Mouse (Mus musculus): ENCODE measurements around the gene Tbrg4.
A peak's percentile ranks its signal among the peaks of the same experiment; 100 is the strongest.

Gene Tbrg4

GRCm38 (mm10) chr11:6615250-6616205, 10.3 kb downstream of the Tbrg4 start:
- DNase-seq: peak in 1 of 2 experiments; percentile 34

- DNase-seq: no peak
Measured at GRCm38 (mm10) chr11:6605491-6606399, 20.1 kb downstream of the Tbrg4 start, which contains the start of gene Nacad. Gene Nacad (minus strand): TSS chr11:6606053.

- DNase-seq: no peak
Measured at GRCm38 (mm10) chr11:6605021-6605481, 20.8 kb downstream of the Tbrg4 start.

GRCm38 (mm10) chr11:6604604-6604936, 21.3 kb downstream of the Tbrg4 start:
- DNase-seq: no peak

GRCm38 (mm10) chr11:6603887-6604603, 21.8 kb downstream of the Tbrg4 start:
- no peak for DNase-seq

- no peak for DNase-seq
Measured at GRCm38 (mm10) chr11:6603224-6603623, 22.6 kb downstream of the Tbrg4 start.

GRCm38 (mm10) chr11:6602662-6603061, 23.2 kb downstream of the Tbrg4 start:
- no peak for DNase-seq

GRCm38 (mm10) chr11:6601649-6602480, 24.0 kb downstream of the Tbrg4 start:
- no peak for DNase-seq

GRCm38 (mm10) chr11:6600284-6600944, 25.5 kb downstream of the Tbrg4 start:
- DNase-seq: no peak

- no peak for DNase-seq
Measured at GRCm38 (mm10) chr11:6599831-6600230, 26.0 kb downstream of the Tbrg4 start.

- no peak for DNase-seq
Measured at GRCm38 (mm10) chr11:6599011-6599681, 26.7 kb downstream of the Tbrg4 start.

GRCm38 (mm10) chr11:6598191-6598889, 27.5 kb downstream of the Tbrg4 start:
- no peak for DNase-seq

GRCm38 (mm10) chr11:6597523-6597922, 28.3 kb downstream of the Tbrg4 start:
- DNase-seq: no peak

- DNase-seq: no peak
Measured at GRCm38 (mm10) chr11:6596616-6597015, 29.3 kb downstream of the Tbrg4 start.

GRCm38 (mm10) chr11:6596205-6596604, 29.7 kb downstream of the Tbrg4 start:
- no peak for DNase-seq

- no peak for DNase-seq
Measured at GRCm38 (mm10) chr11:6595339-6595738, 30.5 kb downstream of the Tbrg4 start.

- peak in 1 of 2 experiments; percentile 12 for DNase-seq
Measured at GRCm38 (mm10) chr11:6594845-6595244, 31.0 kb downstream of the Tbrg4 start.

GRCm38 (mm10) chr11:6593406-6593805, 32.5 kb downstream of the Tbrg4 start:
- DNase-seq: no peak

- no peak for DNase-seq
Measured at GRCm38 (mm10) chr11:6590933-6591675, 34.8 kb downstream of the Tbrg4 start.
